Mouse (Mus musculus) midbrain, embryonic 14.5 days (tissue): ENCODE data around the gene Socs1. TPM values are rescaled to one million over a fixed set of nuclear protein-coding genes. Genes with fewer than 3 reads are reported as not detected.

Experiments used
- ATAC-seq: fragments of 200-750 bp; cut with Nextera tagmentation; 2 replicates; pipeline ENCODE4 v1.8.0; 2017; ENCODE audit warnings: moderate number of reproducible peaks, moderate library complexity; ENCODE audit not compliant: low FRiP score, low TSS enrichment
- DNase-seq: peaks from one replicate; pipeline ENCODE4 v3.0.0-alpha.2; 2015
- H3K27ac ChIP-seq: fragments of 300-500 bp; sonication (generic); replicated peaks from 2 replicates; pipeline ENCODE4 v1.5.1; 2014; ENCODE audit warnings: mild to moderate bottlenecking, low read depth, low read length, moderate library complexity
- H3K27me3 ChIP-seq: fragments of 300-500 bp; sonication (generic); 2 replicates; pipeline ENCODE4 v1.6.1; 2014; ENCODE audit warnings: low read length, control low read depth, mixed read lengths; ENCODE audit not compliant: control insufficient read depth, insufficient read depth
- H3K36me3 ChIP-seq: fragments of 300-500 bp; sonication (generic); 2 replicates; pipeline ENCODE4 v1.6.1; 2014; ENCODE audit warnings: low read length, control low read depth; ENCODE audit not compliant: control insufficient read depth, insufficient read depth
- H3K4me1 ChIP-seq: fragments of 300-500 bp; sonication (generic); 2 replicates; pipeline ENCODE4 v1.6.1; 2014; ENCODE audit warnings: mild to moderate bottlenecking, antibody characterized with exemption, low read length, control low read depth; ENCODE audit not compliant: control insufficient read depth, insufficient read depth
- H3K4me2 ChIP-seq: fragments of 300-500 bp; sonication (generic); 2 replicates; pipeline ENCODE4 v1.6.1; 2014; ENCODE audit warnings: mild to moderate bottlenecking, low read length, moderate library complexity
- H3K4me3 ChIP-seq: fragments of 300-500 bp; sonication (generic); replicated peaks from 2 replicates; pipeline ENCODE4 v1.5.1; 2014; ENCODE audit warnings: low read depth, low read length
- H3K9ac ChIP-seq: fragments of 300-500 bp; sonication (generic); replicated peaks from 2 replicates; pipeline ENCODE4 v1.6.1; 2014; ENCODE audit warnings: mild to moderate bottlenecking, low read length, moderate library complexity
- H3K9me3 ChIP-seq: fragments of 300-500 bp; sonication (generic); 2 replicates; pipeline ENCODE4 v1.6.1; 2016; ENCODE audit warnings: low read length, control low read depth, mixed read lengths; ENCODE audit not compliant: control insufficient read depth
- WGBS: fragments of 180-500 bp; shearing (Covaris S2); extraction: QIAGEN DNeasy Blood & Tissue Kit; methylation state at CpG from one replicate; pipeline ENCODE4 v1.1.7; 2014; 5-methylcytosine and 5-hydroxymethylcytosine counted together
- polyA plus RNA-seq: library from polyadenylated mRNA; unstranded; fragments of >200 nt; fragmentation: Nextera tagmentation; extraction: Ambion mirVana; gene quantifications from 2 replicates; pipeline ENCODE4 v1.2.1, GENCODE M21; 2014

The Socs1 gene
- polyA plus RNA-seq, 1 experiment from 2014 or later, result 2.7 TPM

DNA sequence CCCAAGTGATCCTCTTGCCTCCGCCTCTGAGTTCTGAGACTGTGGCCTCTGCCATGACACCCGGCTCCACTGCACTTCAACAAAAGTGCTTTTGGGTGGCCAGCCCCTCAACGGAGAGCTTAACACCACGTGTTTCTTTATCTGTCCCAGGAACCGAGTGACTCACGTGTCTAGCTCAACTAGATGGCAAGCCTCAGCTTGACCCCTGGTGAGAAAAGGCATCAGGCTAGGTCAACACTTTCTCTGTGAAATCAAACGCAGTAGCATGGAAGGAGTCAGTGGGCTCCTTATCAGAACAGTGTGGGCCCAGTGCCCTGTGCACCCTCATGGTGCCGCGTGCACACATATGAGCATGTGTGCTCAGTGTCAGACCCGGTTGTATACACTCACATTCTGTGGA, 49.0 kb downstream of the Socs1 start:
- H3K9ac ChIP-seq, result no peak overlapping the region
- 54% methylated on average over 10 of the region's 10 CpGs for WGBS
- no peak overlapping the region for H3K27ac ChIP-seq
- no peak for DNase-seq
- H3K9me3 ChIP-seq, result no peaks in the 10 kb centered on the region
- H3K27me3 ChIP-seq, result no peaks in the 10 kb centered on the region
- H3K4me1 ChIP-seq, result no peaks in the 10 kb centered on the region
- no peak overlapping the region for H3K4me3 ChIP-seq
- H3K4me2 ChIP-seq, result no peak overlapping the region
- no peak for ATAC-seq
- 0 out of 2 replicates have a peak, but pooled peaks cover 3% of the 10 kb centered on the region for H3K36me3 ChIP-seq

DNA sequence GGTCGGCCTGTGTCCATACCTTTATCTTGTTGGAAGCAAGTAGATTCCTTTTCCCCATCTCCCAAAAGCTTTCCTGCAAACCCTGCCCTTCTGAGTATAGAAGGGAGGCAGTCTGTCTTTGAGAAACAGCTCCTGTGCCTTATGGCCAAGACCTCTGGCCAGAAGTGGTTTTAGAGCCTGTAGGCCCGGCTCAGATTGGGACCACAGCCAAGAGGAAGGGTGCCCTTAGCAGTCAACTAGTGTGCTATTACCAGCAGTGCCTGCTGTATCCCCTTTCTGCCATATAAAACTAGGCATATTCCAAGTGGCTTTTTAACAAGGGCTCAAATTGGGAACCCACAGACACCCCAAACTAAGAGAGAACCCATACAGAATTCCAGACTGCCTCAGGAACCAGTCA, 49.6 kb downstream of the Socs1 start:
- Histone ChIP-seq H3K9ac (no peak overlapping the region), H3K27ac (no peak overlapping the region), H3K4me2 (no peak overlapping the region), H3K36me3 (0 out of 2 replicates have a peak, but pooled peaks cover 3% of the 10 kb centered on the region), H3K4me3 (no peak overlapping the region), H3K9me3 (no peaks in the 10 kb centered on the region), H3K27me3 (no peaks in the 10 kb centered on the region), H3K4me1 (no peaks in the 10 kb centered on the region)
- DNase-seq, result no peak
- WGBS, result 97% methylated on average over 2 of the region's 2 CpGs
- ATAC-seq, result no peak

DNA sequence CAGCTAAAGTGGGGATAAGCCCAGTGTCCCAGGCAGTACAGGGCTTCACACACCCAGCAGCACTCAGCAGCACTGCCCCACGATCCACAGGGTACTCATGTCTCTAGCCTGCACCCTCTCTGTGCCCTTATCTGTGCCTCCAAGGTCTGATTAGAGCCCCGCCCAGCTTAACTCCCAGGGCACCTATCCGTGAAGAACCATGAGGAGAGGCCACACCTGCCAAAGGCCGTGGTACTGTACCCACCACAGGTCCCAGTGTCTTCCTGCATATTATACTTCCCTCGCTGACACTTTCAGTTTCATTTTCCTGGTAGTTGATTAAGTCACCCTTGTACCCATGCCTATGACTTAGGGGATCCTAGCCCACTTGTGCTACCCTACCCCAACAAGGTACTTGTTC, 52.9 kb downstream of the Socs1 start:
- Histone ChIP-seq H3K4me1 (no peaks in the 10 kb centered on the region), H3K27ac (no peak overlapping the region), H3K4me2 (no peak overlapping the region), H3K4me3 (no peak overlapping the region), H3K9me3 (no peaks in the 10 kb centered on the region), H3K36me3 (0 out of 2 replicates have a peak, but pooled peaks cover 3% of the 10 kb centered on the region), H3K27me3 (no peaks in the 10 kb centered on the region), H3K9ac (no peak overlapping the region)
- DNase-seq (no peak), ATAC-seq (no peak)
- 82% methylated on average over 5 of the region's 5 CpGs for WGBS

Other genes starting within 250 kb of the Socs1 start
- gene Dexi, start 242.5 kb downstream of the Socs1 start, polyA plus RNA-seq, result 21.8 and 25.3 TPM in 2 replicates
- gene Clec16a, start 240.2 kb downstream of the Socs1 start, polyA plus RNA-seq, result 78.4 and 79.3 TPM in 2 replicates
- not detected in 2 replicates for gene Tnp2, start 3.1 kb upstream of the Socs1 start, polyA plus RNA-seq
- not detected in 2 replicates for gene Prm3, start 5.4 kb upstream of the Socs1 start, polyA plus RNA-seq
- not detected in 2 replicates for gene Prm2, start 10.6 kb upstream of the Socs1 start, polyA plus RNA-seq
- 0.74 TPM in 1 of 2 replicates, not detected in the other for gene Prm1, start 20.3 kb upstream of the Socs1 start, polyA plus RNA-seq
- gene Gm11172, start 27.4 kb upstream of the Socs1 start, polyA plus RNA-seq, result not detected in 2 replicates
- gene Rmi2, start 49.5 kb upstream of the Socs1 start, polyA plus RNA-seq, result 0.46 and 0.55 TPM in 2 replicates